Mouse (Mus musculus): ENCODE measurements around the gene Hnrnph3. TPM values are rescaled to one million over a fixed set of nuclear protein-coding genes. Genes with fewer than 3 reads are reported as not detected.
A peak's percentile ranks its signal among the peaks of the same experiment; 100 is the strongest.

Gene Hnrnph3
- polyA plus RNA-seq, 1 experiment from 2014 or later, result 175 TPM

DNA sequence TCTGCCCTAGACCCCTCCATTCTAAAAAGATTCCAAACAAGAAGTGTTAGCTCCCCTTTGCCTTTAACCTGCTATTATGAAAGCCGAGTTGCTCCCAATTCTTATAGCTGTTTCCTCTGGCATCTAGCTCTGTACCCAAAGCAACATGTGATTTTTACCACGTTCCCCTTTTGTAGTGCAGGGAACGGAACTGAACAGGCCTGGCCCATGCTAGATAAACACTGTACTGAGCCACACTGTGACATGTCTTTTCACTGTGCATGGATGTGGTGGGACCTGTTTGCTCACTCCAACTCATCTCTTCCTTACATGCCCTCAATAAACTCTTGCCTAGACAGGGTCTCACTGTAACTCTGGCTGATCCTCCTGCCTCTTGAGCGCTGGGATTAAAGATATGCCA, 13.7 kb downstream of the Hnrnph3 start:
- Histone ChIP-seq H3K36me3 (replicated peaks) (peaks cover 54% of the 10 kb centered on the region), H3K9ac (no peak overlapping the region), H3K27ac (no peak overlapping the region), H3K4me2 (no peak overlapping the region), H3K4me3 (no peak overlapping the region), H3K27me3 (replicated peaks) (no peaks in the 10 kb centered on the region), H3K4me1 (no peaks in the 10 kb centered on the region), H3K9me3 (no peaks in the 10 kb centered on the region)
- ATAC-seq (replicated peaks), result no peak
- 84% methylated on average over 4 of the region's 4 CpGs for WGBS

DNA sequence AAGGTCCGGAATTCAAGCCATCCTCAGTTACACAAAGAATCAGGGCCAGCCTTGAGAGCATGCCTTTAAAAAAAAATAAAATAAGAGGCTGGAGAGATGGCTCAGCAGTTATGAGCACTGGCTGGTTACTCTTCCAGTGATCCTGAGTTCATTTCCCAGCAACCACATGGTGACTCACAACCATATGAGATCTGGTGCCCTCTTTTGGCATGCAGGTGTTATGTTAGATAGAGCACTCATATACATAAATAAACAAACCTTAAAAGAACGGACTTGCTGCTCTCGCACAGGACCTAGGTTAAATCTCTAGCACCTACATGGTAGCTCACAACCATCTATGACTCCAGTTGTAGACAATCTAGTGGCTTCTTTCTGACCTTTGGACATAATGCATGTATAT, 15.8 kb downstream of the Hnrnph3 start:
- Histone ChIP-seq H3K9me3 (no peaks in the 10 kb centered on the region), H3K4me1 (no peaks in the 10 kb centered on the region), H3K4me2 (no peak overlapping the region), H3K27ac (no peak overlapping the region), H3K36me3 (replicated peaks) (peaks cover 55% of the 10 kb centered on the region), H3K4me3 (no peak overlapping the region), H3K27me3 (replicated peaks) (no peaks in the 10 kb centered on the region), H3K9ac (no peak overlapping the region)
- WGBS, result 66% methylated on average over 3 of the region's 3 CpGs
- no peak for ATAC-seq (replicated peaks)

DNA sequence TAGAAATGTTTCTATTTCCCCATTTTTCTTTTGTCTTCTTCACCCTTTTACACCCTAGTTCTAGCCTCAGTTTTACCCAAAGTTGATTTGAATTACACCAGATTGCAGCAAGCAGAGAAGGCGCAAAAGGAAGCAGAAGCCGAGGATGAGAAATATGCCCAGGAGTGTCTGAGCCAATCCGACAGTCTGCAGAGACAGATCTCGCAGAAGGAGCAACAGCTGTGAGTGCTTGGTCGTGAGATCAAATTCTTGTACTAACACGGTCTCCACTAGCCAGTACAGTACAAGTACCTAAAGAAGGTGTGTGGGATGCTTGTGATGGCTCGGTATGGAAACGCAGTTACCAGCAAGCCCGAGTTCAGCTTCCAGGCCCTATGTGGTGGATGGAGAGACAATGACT, 19.5 kb downstream of the Hnrnph3 start:
- Histone ChIP-seq H3K4me1 (no peaks in the 10 kb centered on the region), H3K4me2 (no peak overlapping the region), H3K27ac (no peak overlapping the region), H3K9ac (no peak overlapping the region), H3K4me3 (no peak overlapping the region), H3K36me3 (replicated peaks) (peaks cover 63% of the 10 kb centered on the region), H3K27me3 (replicated peaks) (no peaks in the 10 kb centered on the region), H3K9me3 (no peaks in the 10 kb centered on the region)
- 94% methylated on average over 9 of the region's 9 CpGs for WGBS
- ATAC-seq (replicated peaks), result no peak

DNA sequence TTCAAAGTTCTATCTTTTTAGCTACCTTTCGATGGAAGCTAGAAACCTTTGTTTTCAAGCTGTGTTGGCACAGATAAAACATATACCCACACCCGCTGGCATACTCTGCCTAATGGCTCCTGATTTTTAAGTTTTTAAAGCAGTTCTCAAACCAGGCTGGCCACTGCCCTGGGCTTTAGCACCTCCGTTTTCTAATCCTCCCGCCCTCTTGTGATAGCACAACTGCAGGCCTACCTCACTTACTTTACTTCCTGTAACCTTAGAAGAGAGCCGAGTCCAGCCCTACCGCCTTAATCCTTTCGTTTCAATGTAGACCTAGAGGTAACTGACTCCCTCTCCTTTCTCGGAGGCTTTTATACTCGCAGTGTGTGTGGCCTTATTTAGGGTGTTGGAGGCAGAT, 20.8 kb downstream of the Hnrnph3 start:
- peaks cover 65% of the 10 kb centered on the region for H3K36me3 ChIP-seq (replicated peaks)
- no peak overlapping the region for H3K9ac ChIP-seq
- 77% methylated on average over 9 of the region's 9 CpGs for WGBS
- no peak for ATAC-seq (replicated peaks)
- H3K4me2 ChIP-seq, result no peak overlapping the region
- H3K27me3 ChIP-seq (replicated peaks), result no peaks in the 10 kb centered on the region
- no peaks in the 10 kb centered on the region for H3K9me3 ChIP-seq
- no peak overlapping the region for H3K4me3 ChIP-seq
- no peaks in the 10 kb centered on the region for H3K4me1 ChIP-seq
- no peak overlapping the region for H3K27ac ChIP-seq

DNA sequence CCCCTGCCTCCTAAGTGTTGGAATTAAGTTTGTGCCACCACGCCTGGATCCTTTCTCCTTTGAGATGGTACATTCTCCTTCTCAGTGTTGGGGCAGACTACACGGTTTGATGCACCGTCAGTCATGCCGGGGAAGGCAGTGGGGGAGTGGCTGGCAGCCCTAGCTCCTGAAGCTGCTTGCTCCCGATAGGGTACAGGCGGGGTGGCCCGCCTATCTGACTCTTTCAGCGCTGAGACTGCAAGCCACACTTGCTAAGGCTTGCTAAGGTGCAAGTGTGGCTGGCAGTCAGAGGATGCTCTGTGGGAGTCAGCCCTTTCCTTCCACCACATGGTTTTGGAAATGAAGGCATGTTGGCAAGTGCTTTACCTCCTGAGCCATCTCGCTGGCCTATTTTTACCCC, 23.4 kb downstream of the Hnrnph3 start:
- Histone ChIP-seq H3K9ac (no peak overlapping the region), H3K27ac (no peak overlapping the region), H3K4me2 (no peak overlapping the region), H3K27me3 (replicated peaks) (no peaks in the 10 kb centered on the region), H3K36me3 (replicated peaks) (peaks cover 70% of the 10 kb centered on the region), H3K4me3 (no peak overlapping the region), H3K4me1 (no peaks in the 10 kb centered on the region), H3K9me3 (no peaks in the 10 kb centered on the region)
- no peak for ATAC-seq (replicated peaks)
- WGBS, result 66% methylated on average over 9 of the region's 9 CpGs

DNA sequence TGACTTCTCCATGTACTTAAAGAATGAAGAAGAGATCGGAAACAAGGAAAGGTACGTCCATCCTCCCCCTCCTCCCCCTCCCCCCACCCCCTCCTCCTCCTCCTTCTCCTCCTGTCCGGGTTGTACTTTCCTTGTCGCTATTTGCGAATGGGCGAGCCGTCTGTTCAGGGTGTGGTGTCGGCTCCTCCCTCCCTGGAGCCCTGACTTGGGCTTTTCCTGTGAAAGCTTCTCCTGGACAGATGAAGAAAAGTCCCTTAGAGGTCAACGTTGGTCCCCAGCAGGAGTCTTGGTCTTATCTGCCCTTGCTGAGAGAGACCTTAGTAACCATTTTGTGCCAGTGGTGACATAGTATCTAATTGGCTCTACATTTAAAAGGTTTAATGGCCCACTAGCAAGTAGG, 30.0 kb downstream of the Hnrnph3 start:
- Histone ChIP-seq H3K4me1 (no peaks in the 10 kb centered on the region), H3K4me3 (no peak overlapping the region), H3K27me3 (replicated peaks) (no peaks in the 10 kb centered on the region), H3K4me2 (no peak overlapping the region), H3K9ac (no peak overlapping the region), H3K27ac (no peak overlapping the region), H3K36me3 (replicated peaks) (peaks cover 67% of the 10 kb centered on the region), H3K9me3 (no peaks in the 10 kb centered on the region)
- no peak for ATAC-seq (replicated peaks)
- 92% methylated on average over 4 of the region's 9 CpGs for WGBS

DNA sequence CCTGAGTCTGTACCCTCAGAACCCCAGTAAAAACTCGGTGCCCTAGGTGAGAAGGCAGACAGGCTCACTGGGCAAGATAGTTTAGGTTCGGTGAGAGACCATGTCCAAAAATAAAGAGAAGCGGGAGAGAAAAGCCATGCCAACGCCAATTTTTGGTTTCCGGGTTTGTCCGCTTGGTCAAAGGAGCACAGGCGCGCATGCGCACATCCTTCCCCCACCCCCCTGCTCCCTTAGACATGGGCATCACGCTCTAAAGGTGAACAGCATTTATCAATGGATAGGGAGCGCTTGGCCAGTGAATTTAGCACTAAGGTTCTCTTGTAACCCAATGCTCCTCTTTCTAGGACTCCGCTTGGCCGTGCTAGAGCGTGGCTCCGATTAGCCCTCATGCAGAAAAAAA, 33.4 kb downstream of the Hnrnph3 start:
- 95% methylated on average over 15 of the region's 15 CpGs for WGBS
- no peak for ATAC-seq (replicated peaks)
- no peaks in the 10 kb centered on the region for H3K9me3 ChIP-seq

DNA sequence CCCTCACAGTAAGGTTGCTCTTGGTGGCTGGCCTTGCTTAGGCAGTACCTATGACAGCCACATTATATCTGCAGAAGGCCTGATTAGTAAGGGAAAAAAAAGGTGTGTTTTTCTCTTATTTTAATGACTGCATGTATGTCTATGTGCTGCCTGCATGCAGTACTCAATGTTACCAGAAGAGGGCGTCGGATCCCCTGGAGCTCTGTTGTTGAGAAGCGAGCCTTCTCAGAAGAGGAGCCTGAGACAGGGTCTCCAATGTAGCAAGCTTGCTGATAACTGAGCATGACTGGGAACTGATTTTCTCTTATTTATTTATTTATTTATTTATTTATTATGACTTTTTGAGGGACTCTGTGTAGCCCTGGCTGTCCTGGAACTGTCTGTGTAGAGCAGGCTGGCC, 36.7 kb downstream of the Hnrnph3 start:
- no peak overlapping the region for H3K27ac ChIP-seq
- H3K27me3 ChIP-seq (replicated peaks), result no peaks in the 10 kb centered on the region
- peaks cover 33% of the 10 kb centered on the region for H3K36me3 ChIP-seq (replicated peaks)
- H3K4me3 ChIP-seq, result no peak overlapping the region
- H3K9ac ChIP-seq, result no peak overlapping the region
- H3K4me2 ChIP-seq, result no peak overlapping the region
- WGBS, result 20% methylated on average over 3 of the region's 3 CpGs
- ATAC-seq (replicated peaks), result no peak
- no peaks in the 10 kb centered on the region for H3K4me1 ChIP-seq
- no peaks in the 10 kb centered on the region for H3K9me3 ChIP-seq

More for the DNA sequence above, 33.4 kb downstream of the Hnrnph3 start:
- H3K4me1 ChIP-seq, result no peaks in the 10 kb centered on the region
- peaks cover 44% of the 10 kb centered on the region for H3K36me3 ChIP-seq (replicated peaks)
- H3K9ac ChIP-seq, result no peak overlapping the region
- no peaks in the 10 kb centered on the region for H3K27me3 ChIP-seq (replicated peaks)
- H3K27ac ChIP-seq, result no peak overlapping the region
- H3K4me3 ChIP-seq, result no peak overlapping the region
- no peak overlapping the region for H3K4me2 ChIP-seq

DNA sequence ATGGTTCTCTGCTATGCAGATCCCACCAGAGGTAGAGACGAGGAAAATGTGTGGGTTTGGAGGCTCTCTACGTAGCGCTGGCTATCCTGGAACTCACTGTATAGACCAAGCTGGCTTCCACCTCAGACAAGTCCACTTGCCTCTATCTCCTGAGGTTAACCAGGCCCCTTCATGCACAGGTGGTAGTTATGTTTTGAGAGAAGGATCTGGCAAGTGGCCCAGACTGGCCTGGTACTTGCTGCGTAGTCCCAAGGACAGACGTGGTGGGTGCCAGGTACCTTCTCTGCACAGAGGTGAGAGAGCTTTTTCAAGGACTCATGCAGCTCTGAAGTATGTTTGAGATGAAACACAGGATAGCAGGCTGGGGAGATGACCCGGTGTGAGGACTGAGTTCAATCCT, 39.5 kb downstream of the Hnrnph3 start:
- Histone ChIP-seq H3K4me2 (no peak overlapping the region), H3K9me3 (no peaks in the 10 kb centered on the region), H3K4me1 (peaks cover 11% of the 10 kb centered on the region), H3K9ac (no peak overlapping the region), H3K27ac (no peak overlapping the region), H3K36me3 (replicated peaks) (peaks cover 17% of the 10 kb centered on the region), H3K4me3 (no peak overlapping the region), H3K27me3 (replicated peaks) (no peaks in the 10 kb centered on the region)
- 96% methylated on average over 6 of the region's 6 CpGs for WGBS
- no peak for ATAC-seq (replicated peaks)

DNA sequence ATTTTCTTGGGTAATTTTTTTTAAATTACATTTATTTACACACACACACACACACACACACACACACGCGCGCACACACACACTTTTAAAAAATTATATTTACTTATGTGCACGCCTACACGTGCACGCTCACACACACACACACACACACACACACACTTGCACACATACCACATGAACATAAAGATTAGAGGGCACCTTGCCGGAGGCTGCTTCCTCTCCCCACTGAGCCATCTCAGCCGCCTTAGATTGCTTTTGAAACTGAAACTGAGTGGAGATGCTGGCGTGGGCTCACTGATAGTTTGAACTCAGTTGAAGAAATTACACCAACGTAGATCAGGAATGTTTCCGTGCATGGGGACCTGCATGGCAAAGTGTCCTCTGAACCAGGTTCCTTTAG, 39.9 kb downstream of the Hnrnph3 start:
- peaks cover 14% of the 10 kb centered on the region for H3K36me3 ChIP-seq (replicated peaks)
- no peak overlapping the region for H3K9ac ChIP-seq
- peaks cover 11% of the 10 kb centered on the region for H3K4me1 ChIP-seq
- H3K27ac ChIP-seq, result no peak overlapping the region
- no peaks in the 10 kb centered on the region for H3K27me3 ChIP-seq (replicated peaks)
- H3K4me2 ChIP-seq, result no peak overlapping the region
- ATAC-seq (replicated peaks), result no peak
- no peaks in the 10 kb centered on the region for H3K9me3 ChIP-seq
- WGBS, result 97% methylated on average over 11 of the region's 11 CpGs
- H3K4me3 ChIP-seq, result no peak overlapping the region

DNA sequence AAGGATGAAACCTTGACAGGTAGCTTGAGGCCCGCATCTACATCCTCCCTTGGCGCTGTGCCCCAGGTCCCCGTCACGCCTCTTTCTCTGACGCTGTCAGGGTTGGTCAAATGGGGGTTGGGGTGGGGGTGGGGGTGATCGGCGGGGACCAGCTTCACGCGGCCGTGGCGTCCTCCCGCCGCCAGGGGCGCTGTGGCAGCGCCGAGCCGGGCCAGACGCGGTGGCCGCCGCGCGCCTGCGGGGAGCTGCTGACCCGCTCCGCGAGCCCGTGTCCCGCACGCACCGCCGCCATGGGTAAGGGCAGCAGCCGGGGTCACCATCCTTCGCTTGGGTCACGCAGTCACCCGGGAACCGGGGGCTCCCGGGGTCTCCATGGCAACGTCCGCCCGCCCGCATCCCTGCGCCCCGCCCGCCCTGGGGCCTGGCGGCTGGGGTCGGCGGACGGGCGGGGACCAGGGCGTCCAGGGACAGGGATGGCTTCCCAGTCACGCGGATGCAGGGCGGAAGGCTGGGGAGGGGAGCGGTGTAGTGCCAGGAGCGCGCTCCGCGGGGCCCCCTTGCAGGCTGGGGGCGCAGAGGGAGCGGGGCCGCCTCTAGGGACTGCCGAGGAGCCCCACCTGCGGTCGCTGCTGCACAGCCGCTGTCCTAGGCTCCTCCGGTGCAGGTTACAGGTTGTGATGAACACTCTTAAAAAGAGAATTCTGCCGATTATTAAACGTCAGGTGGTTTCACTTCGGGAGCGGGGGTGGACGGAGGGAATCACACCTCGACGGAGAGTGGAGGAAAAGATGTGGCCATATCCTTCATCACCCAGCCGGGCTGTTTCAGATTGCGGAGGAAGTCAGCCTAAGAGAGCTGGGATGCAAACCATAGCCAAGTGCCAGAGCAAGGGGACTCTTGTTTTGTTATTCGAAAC, 43.7 kb downstream of the Hnrnph3 start, which contains the start of gene Rufy2:
Gene Rufy2, plus strand, starts transcription at position 185 of the 916 bp plus-strand sequence.
- Histone ChIP-seq H3K36me3 (replicated peaks) (peaks cover 14% of the 10 kb centered on the region), H3K9me3 (no peaks in the 10 kb centered on the region), H3K9ac (peak within 1 kb of the TSS; percentile 98), H3K27ac (peak within 1 kb of the TSS; percentile 92), H3K27me3 (replicated peaks) (no peaks in the 10 kb centered on the region), H3K4me3 (peak within 1 kb of the TSS; percentile 96), H3K4me1 (peaks cover 11% of the 10 kb centered on the region), H3K4me2 (peak within 1 kb of the TSS; percentile 67)
- peak; percentile 94 for ATAC-seq (replicated peaks)
- WGBS, result under 1% methylated on average over 72 of the region's 77 CpGs

DNA sequence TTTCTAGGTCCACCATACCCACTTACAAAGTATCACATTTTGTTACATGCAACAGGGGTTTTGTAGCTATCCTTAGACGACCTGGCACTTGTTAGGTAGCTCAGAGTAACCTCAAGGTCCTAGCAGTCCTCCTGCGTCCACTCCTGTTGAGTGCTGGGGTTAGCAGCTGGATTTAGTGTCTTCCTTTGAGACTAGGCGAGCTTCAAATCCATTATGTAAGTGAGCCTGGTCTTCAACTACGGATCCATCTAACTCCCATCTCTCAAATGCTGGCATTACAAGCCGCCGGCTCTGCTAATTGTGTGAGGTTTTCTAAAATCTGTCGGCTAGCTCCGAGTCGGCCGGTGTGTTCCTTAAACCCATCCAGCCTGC, 44.4 kb downstream of the Hnrnph3 start:
- 7% methylated on average over 10 of the region's 10 CpGs for whole genome bisulfite sequencing
- Histone ChIP-seq H3K9me3 (no peaks in the 10 kb centered on the region), H3K9ac (peak overlapping the region; percentile 98), H3K4me3 (peak overlapping the region; percentile 96), H3K27me3 (replicated peaks) (no peaks in the 10 kb centered on the region), H3K4me2 (peak overlapping the region; percentile 67), H3K4me1 (peaks cover 11% of the 10 kb centered on the region), H3K27ac (peak overlapping the region; percentile 92), H3K36me3 (replicated peaks) (peaks cover 13% of the 10 kb centered on the region)
- ATAC-seq (replicated peaks), result peak; percentile 46

DNA sequence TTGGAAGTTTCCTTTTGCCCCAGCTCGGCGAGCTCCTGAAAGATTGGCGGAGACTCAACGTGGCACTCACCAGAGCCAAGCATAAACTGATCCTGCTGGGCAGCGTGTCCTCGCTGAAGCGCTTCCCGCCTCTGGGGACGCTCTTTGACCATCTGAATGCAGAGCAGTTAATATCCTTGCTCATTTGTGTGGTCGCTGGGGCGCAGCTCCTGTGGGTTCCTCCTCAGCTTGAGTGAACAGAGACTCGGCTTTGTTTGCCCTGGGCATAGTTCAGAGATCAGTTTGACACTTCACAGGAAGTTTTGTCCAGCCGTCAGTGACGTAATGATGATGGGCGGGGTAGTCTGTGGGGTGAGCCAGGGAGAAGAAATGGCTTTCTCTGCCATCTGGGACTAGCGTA, 52.2 kb downstream of the Hnrnph3 start:
- no peak overlapping the region for H3K9ac ChIP-seq
- no peaks in the 10 kb centered on the region for H3K9me3 ChIP-seq
- no peaks in the 10 kb centered on the region for H3K27me3 ChIP-seq (replicated peaks)
- no peak for ATAC-seq (replicated peaks)
- no peak overlapping the region for H3K4me2 ChIP-seq
- H3K4me1 ChIP-seq, result no peaks in the 10 kb centered on the region
- H3K36me3 ChIP-seq (replicated peaks), result peaks cover 3% of the 10 kb centered on the region; the same call in 1 of the 2 replicates
- H3K27ac ChIP-seq, result no peak overlapping the region
- H3K4me3 ChIP-seq, result no peak overlapping the region
- WGBS, result 65% methylated on average over 16 of the region's 16 CpGs
